Mouse (Mus musculus) megakaryocyte, embryonic 14.5 days (primary cell): Measurements from ENCODE around the gene Rpl9-ps1. TPM values are rescaled to one million over a fixed set of nuclear protein-coding genes. Genes with fewer than 3 reads are reported as not detected.
A peak's percentile ranks its signal among the peaks of the same experiment; 100 is the strongest.

Experiments
- H3K27me3 ChIP-seq: replicated peaks from 2 replicates; pipeline ENCODE3; 2012; ENCODE audit warnings: inconsistent platforms
- H3K36me3 ChIP-seq: replicated peaks from 2 replicates; pipeline ENCODE3; 2012; ENCODE audit warnings: low read length, inconsistent platforms, mixed read lengths
- H3K4me1 ChIP-seq: 2 replicates; pipeline ENCODE4 v1.6.1; 2012; ENCODE audit warnings: inconsistent platforms
- H3K4me3 ChIP-seq: replicated peaks from 2 replicates; pipeline ENCODE3; 2012; ENCODE audit warnings: moderate library complexity, mild to moderate bottlenecking, inconsistent platforms
- H3K9me3 ChIP-seq: 2 replicates; pipeline ENCODE4 v1.6.1; 2012; ENCODE audit warnings: inconsistent platforms
- FLI1 ChIP-seq: IDR thresholded peaks from 2 replicates; pipeline ENCODE4 v1.6.1; 2012; ENCODE audit warnings: low read length, inconsistent platforms, mixed read lengths
- GATA1 ChIP-seq: IDR thresholded peaks from 3 replicates; pipeline ENCODE4 v1.6.1; 2012; ENCODE audit warnings: mixed read lengths, low read length, inconsistent platforms, borderline replicate concordance
- polyA plus RNA-seq: library from polyadenylated mRNA; stranded (reverse); fragments of >175 nt; gene quantifications from 2 replicates; pipeline ENCODE4 v1.2.3, GENCODE M21; 2012; ENCODE audit warnings: low replicate concordance; ENCODE audit not compliant: insufficient read depth

Rpl9-ps1 gene
- polyA plus RNA-seq, 1 experiment = not detected

DNA sequence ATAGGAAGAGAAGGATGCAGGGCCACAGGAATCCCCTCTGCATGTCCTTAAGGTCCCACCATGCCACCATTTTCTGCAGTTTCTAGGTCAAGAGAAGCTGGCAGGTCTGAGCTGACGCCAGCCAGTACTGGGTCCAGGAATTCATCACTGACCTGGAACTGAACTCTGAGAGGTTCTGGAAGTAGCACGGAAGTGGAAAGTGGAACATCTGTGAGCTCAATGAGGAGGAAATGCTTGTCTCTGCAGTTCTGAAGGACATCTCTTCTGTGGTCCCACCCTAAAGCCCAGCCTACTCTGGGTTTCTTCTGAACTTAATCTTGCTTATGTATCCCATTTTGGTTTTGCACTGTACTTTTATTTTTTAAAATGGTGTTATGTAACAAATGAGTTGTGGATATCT, 14.4 kb downstream of the Rpl9-ps1 start:
- Histone ChIP-seq H3K27me3 (peaks cover 11% of the 10 kb centered on the region), H3K36me3 (no peaks in the 10 kb centered on the region), H3K9me3 (no peaks in the 10 kb centered on the region), H3K4me3 (no peak overlapping the region), H3K4me1 (peaks cover 38% of the 10 kb centered on the region)
- no peak for TF ChIP-seq FLI1
- no peak for TF ChIP-seq GATA1

DNA sequence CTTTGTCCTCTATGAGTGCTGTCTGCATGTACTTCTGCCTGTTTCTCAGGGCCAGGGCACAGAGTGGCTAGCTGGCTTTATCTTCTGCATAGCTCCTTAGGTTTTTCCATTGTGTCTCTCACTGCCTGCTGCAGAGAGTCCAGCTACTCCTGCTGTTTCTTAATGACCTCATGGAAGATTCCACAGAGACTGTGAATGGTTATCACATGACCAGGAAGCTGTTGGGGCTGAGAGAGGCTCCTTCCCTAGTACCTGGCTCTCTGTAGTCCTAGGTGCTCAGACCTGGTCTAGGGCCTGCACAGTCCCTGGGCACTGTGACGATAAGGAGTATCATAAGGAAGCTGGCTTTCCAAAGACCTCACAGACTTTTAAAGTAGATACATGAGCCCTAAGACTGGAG, 14.8 kb downstream of the Rpl9-ps1 start:
- no peak for TF ChIP-seq GATA1
- no peak for TF ChIP-seq FLI1
- Histone ChIP-seq H3K36me3 (no peaks in the 10 kb centered on the region), H3K27me3 (peaks cover 11% of the 10 kb centered on the region)

GRCm38 (mm10) chr11:83628808-83629207, 16.6 kb downstream of the Rpl9-ps1 start:
- Histone ChIP-seq H3K36me3 (no peaks in the 10 kb centered on the region), H3K4me1 (peaks cover 38% of the 10 kb centered on the region), H3K9me3 (no peaks in the 10 kb centered on the region), H3K27me3 (peaks cover 6% of the 10 kb centered on the region), H3K4me3 (no peak overlapping the region)
- TF ChIP-seq GATA1 (no peak), FLI1 (no peak)

More for the DNA sequence above, 14.8 kb downstream of the Rpl9-ps1 start:
- no peaks in the 10 kb centered on the region for H3K9me3 ChIP-seq
- H3K4me3 ChIP-seq = no peak overlapping the region
- peaks cover 38% of the 10 kb centered on the region for H3K4me1 ChIP-seq

GRCm38 (mm10) chr11:83623586-83623985, 21.8 kb downstream of the Rpl9-ps1 start:
- peaks cover 10% of the 10 kb centered on the region for H3K4me1 ChIP-seq
- no peak overlapping the region for H3K4me3 ChIP-seq
- H3K9me3 ChIP-seq = no peaks in the 10 kb centered on the region
- no peaks in the 10 kb centered on the region for H3K36me3 ChIP-seq
- TF ChIP-seq FLI1 (no peak), GATA1 (no peak)
- peaks cover 7% of the 10 kb centered on the region for H3K27me3 ChIP-seq

DNA sequence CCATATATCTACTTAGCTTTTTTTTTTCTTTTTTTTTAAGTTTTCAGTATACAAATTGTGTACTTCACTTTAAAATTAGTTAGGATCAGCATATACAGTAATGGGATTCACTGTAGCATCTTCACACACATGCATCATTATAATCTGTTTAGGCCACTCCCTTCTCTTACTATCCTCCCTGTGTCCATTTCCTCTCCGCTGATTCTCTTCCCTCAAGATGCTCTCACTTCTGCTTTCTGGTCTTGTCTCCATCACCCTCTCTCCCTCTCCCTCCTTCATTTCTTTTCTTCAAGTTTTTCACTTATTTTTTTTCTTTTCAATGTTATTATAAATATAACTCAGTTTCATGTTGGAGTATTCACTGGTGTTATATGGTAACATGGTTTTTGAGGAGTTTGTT, 26.4 kb downstream of the Rpl9-ps1 start:
- Histone ChIP-seq H3K27me3 (peaks cover 7% of the 10 kb centered on the region), H3K4me3 (no peak overlapping the region), H3K36me3 (no peaks in the 10 kb centered on the region), H3K4me1 (peaks cover 5% of the 10 kb centered on the region), H3K9me3 (no peaks in the 10 kb centered on the region)
- TF ChIP-seq FLI1 (no peak), GATA1 (no peak)

DNA sequence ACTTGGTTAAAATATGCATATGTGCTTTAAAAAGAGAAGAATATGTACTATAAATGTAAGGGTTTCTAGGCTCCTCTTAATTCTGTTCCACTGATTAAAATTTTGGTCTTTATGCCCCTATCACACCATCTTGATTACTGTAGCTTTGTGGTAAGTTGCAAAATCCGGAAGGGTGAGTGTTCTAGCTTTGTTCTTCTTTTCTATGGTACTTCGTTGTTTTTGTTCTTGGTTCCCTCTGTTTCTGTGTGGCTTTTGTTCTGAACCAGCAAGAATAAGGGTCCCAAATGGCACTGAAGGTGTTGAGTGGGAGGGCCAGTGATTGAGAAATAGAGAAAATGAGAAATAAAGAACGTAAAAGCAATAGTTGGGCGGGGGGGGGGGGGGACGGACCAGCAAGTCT, 27.2 kb downstream of the Rpl9-ps1 start:
- TF ChIP-seq GATA1 (no peak), FLI1 (no peak)
- no peak overlapping the region for H3K4me3 ChIP-seq

GRCm38 (mm10) chr11:83616586-83616985, 28.8 kb downstream of the Rpl9-ps1 start:
- TF ChIP-seq GATA1 (no peak), FLI1 (no peak)

More for the DNA sequence above, 27.2 kb downstream of the Rpl9-ps1 start:
- peaks cover 5% of the 10 kb centered on the region for H3K4me1 ChIP-seq
- no peaks in the 10 kb centered on the region for H3K36me3 ChIP-seq
- peaks cover 10% of the 10 kb centered on the region for H3K27me3 ChIP-seq
- no peaks in the 10 kb centered on the region for H3K9me3 ChIP-seq

GRCm38 (mm10) chr11:83610900-83611299, 34.5 kb downstream of the Rpl9-ps1 start:
- no peaks in the 10 kb centered on the region for H3K36me3 ChIP-seq
- H3K4me3 ChIP-seq = no peak overlapping the region
- H3K27me3 ChIP-seq = peaks cover 27% of the 10 kb centered on the region
- H3K9me3 ChIP-seq = no peaks in the 10 kb centered on the region
- peaks cover 12% of the 10 kb centered on the region for H3K4me1 ChIP-seq
- TF ChIP-seq FLI1 = no peak
- no peak for TF ChIP-seq GATA1

More at GRCm38 (mm10) chr11:83616586-83616985, 28.8 kb downstream of the Rpl9-ps1 start:
- Histone ChIP-seq H3K27me3 (peaks cover 6% of the 10 kb centered on the region), H3K4me3 (peak overlapping the region; percentile 1), H3K9me3 (no peaks in the 10 kb centered on the region), H3K4me1 (peaks cover 5% of the 10 kb centered on the region), H3K36me3 (no peaks in the 10 kb centered on the region)

DNA sequence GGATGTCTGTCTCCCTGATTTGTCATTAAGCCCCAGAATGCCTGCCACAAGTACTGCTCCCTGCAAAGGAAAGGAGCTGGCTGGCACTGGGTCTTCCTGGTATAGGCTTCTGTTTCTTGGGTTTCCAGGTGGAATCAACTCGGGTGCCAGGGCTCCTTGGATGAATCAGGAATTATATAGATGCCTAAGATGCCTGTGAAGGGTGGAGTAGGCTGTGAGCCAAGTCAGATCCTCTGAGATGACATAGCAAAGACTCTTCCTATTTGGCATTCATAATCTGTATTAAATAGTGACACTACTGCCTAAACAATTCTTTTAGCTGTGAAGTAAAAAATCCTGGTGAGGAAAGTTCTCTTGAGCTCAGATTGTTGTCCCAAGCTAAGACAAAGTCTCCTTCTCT, 39.0 kb downstream of the Rpl9-ps1 start:
- no peak overlapping the region for H3K4me3 ChIP-seq
- peaks cover 21% of the 10 kb centered on the region for H3K27me3 ChIP-seq
- TF ChIP-seq GATA1 (no peak), FLI1 (no peak)
- no peaks in the 10 kb centered on the region for H3K9me3 ChIP-seq
- H3K4me1 ChIP-seq = peaks cover 26% of the 10 kb centered on the region
- no peaks in the 10 kb centered on the region for H3K36me3 ChIP-seq

DNA sequence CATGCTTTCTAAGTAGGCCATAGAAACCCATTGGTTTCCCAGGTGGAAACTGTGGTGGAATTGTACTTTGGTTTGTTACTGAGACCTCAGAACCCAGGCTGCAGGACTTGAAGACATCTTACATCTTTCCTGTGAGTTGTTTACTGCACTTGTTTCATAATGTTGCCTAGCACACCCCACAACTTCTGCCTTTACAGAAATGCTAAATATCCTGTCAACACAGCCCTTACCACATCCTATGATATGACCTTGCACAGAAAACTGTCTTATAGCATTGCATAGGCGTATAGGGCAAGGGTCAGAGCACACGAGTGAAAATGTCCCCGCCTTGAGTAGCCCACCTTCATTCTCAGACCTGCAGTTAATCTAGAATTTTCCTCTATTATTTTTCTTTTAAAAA, 39.9 kb downstream of the Rpl9-ps1 start:
- H3K9me3 ChIP-seq = no peaks in the 10 kb centered on the region
- H3K4me1 ChIP-seq = peaks cover 29% of the 10 kb centered on the region
- H3K27me3 ChIP-seq = peaks cover 18% of the 10 kb centered on the region
- H3K4me3 ChIP-seq = no peak overlapping the region
- TF ChIP-seq GATA1 (no peak), FLI1 (no peak)
- no peaks in the 10 kb centered on the region for H3K36me3 ChIP-seq

GRCm38 (mm10) chr11:83604698-83605097, 40.7 kb downstream of the Rpl9-ps1 start:
- Histone ChIP-seq H3K27me3 (peaks cover 15% of the 10 kb centered on the region), H3K4me3 (no peak overlapping the region), H3K4me1 (peaks cover 30% of the 10 kb centered on the region), H3K36me3 (no peaks in the 10 kb centered on the region), H3K9me3 (no peaks in the 10 kb centered on the region)
- TF ChIP-seq GATA1 (no peak), FLI1 (no peak)
